Mouse (Mus musculus): ENCODE measurements around the gene Zer1. TPM values are rescaled to one million over a fixed set of nuclear protein-coding genes. Genes with fewer than 3 reads are reported as not detected.

Zer1 gene
- polyA plus RNA-seq, 1 experiment from 2014 or later: 9.3 TPM

GRCm38 (mm10) chr2:30067031-30067888 is 57.1 kb downstream of the Zer1 start:
- no peaks in the 10 kb centered on the region for H3K9me3 ChIP-seq (ENCODE audit: control insufficient read depth, low read length)
- H3K9ac ChIP-seq (ENCODE audit: low read depth, low read length): peak overlapping the region; percentile 100
- H3K4me3 ChIP-seq (ENCODE audit: low read depth, low read length): peak overlapping the region; percentile 100
- peaks cover 8% of the 10 kb centered on the region; the same call in 1 of the 2 replicates for H3K36me3 ChIP-seq (ENCODE audit: control insufficient read depth, insufficient read depth, low read length)
- H3K27me3 ChIP-seq (ENCODE audit: control insufficient read depth, insufficient read depth, low read length): no peaks in the 10 kb centered on the region
- peak; percentile 31 for ATAC-seq (ENCODE audit: low FRiP score)
- H3K27ac ChIP-seq (ENCODE audit: low read depth, low read length): peak overlapping the region; percentile 97
- peak overlapping the region; percentile 71 for H3K4me2 ChIP-seq (replicated peaks; ENCODE audit: low read depth, low read length)
- under 1% methylated on average over 53 of the region's 69 CpGs for WGBS
- peak; percentile 65 for DNase-seq (ENCODE audit: low spot score)
- peaks cover 2% of the 10 kb centered on the region; the same call in 1 of the 2 replicates for H3K4me1 ChIP-seq (replicated peaks; ENCODE audit: control insufficient read depth, insufficient read depth, low read length)

- H3K9ac ChIP-seq (ENCODE audit: low read depth, low read length): peak overlapping the region; percentile 100
- peak overlapping the region; percentile 100 for H3K4me3 ChIP-seq (ENCODE audit: low read depth, low read length)
- H3K27ac ChIP-seq (ENCODE audit: low read depth, low read length): peak overlapping the region; percentile 97
- DNase-seq (ENCODE audit: low spot score) (peak; percentile 97), ATAC-seq (ENCODE audit: low FRiP score) (peak; percentile 93)
- no peaks in the 10 kb centered on the region for H3K9me3 ChIP-seq (ENCODE audit: control insufficient read depth, low read length)
- H3K36me3 ChIP-seq (ENCODE audit: control insufficient read depth, insufficient read depth, low read length): peaks cover 8% of the 10 kb centered on the region; the same call in 1 of the 2 replicates
- peaks cover 2% of the 10 kb centered on the region; the same call in 1 of the 2 replicates for H3K4me1 ChIP-seq (replicated peaks; ENCODE audit: control insufficient read depth, insufficient read depth, low read length)
- 0% methylated on average over 49 of the region's 101 CpGs for WGBS
- peak overlapping the region; percentile 52 for H3K4me2 ChIP-seq (replicated peaks; ENCODE audit: low read depth, low read length)
- H3K27me3 ChIP-seq (ENCODE audit: control insufficient read depth, insufficient read depth, low read length): no peaks in the 10 kb centered on the region
These were observed 58.1 kb downstream of the Zer1 start for GRCm38 (mm10) chr2:30066046-30066901.

DNA sequence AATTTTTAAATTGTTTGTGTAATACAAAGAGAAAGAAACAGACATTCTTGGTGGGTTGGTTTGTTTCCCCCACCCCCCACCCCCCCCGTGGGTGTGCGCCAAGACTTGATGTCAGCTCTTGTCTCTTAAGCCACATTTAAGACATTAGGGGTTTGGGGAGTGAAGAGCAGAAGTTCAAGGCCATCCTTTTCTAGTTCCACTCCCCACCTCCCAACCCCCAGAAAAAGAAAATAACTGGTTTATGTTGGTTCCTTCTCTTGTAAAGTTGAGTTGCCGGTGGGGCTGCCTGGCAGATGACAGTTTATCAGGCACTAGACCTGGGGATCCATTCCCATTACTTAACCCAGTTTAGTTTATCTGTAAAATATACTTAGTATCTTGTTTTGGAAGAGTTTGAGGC is 60.1 kb downstream of the Zer1 start:
- no peak overlapping the region for H3K27ac ChIP-seq (ENCODE audit: low read depth, low read length)
- H3K4me1 ChIP-seq (replicated peaks; ENCODE audit: control insufficient read depth, insufficient read depth, low read length): peaks cover 2% of the 10 kb centered on the region; the same call in 1 of the 2 replicates
- ATAC-seq (ENCODE audit: low FRiP score): no peak

DNA sequence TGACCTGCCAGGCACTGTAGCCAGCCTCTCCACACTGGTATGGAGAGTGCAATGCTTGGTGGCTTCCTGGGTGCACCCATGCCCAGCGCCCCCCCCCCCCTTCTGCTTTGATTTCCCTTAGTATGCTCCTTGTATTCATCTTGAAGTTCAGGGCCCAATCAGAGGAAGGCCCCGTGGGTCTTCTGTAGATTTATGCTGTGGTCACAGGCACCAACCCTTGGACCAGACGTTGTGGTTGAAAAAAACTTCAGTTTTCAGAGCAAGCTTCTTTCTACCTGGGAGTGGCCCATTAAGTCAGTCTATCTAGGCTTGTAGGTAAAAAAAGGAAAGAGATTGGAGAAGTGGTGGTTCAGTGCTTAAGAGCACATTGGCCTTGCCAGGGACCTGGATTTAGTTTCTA is 60.6 kb downstream of the Zer1 start:
- no peak for DNase-seq (ENCODE audit: low spot score)
- Histone ChIP-seq H3K36me3 (ENCODE audit: control insufficient read depth, insufficient read depth, low read length) (0 out of 2 replicates have a peak, but pooled peaks cover 3% of the 10 kb centered on the region), H3K9ac (ENCODE audit: low read depth, low read length) (peak overlapping the region; percentile 72), H3K27me3 (ENCODE audit: control insufficient read depth, insufficient read depth, low read length) (no peaks in the 10 kb centered on the region), H3K4me1 (replicated peaks; ENCODE audit: control insufficient read depth, insufficient read depth, low read length) (peaks cover 2% of the 10 kb centered on the region; the same call in 1 of the 2 replicates), H3K9me3 (ENCODE audit: control insufficient read depth, low read length) (no peaks in the 10 kb centered on the region), H3K27ac (ENCODE audit: low read depth, low read length) (no peak overlapping the region), H3K4me2 (replicated peaks; ENCODE audit: low read depth, low read length) (peak overlapping the region; percentile 73), H3K4me3 (ENCODE audit: low read depth, low read length) (peak overlapping the region; percentile 52)
- 9% methylated on average over 3 of the region's 3 CpGs for WGBS
- ATAC-seq (ENCODE audit: low FRiP score): no peak

More for the DNA sequence above, 60.1 kb downstream of the Zer1 start:
- Histone ChIP-seq H3K9me3 (ENCODE audit: control insufficient read depth, low read length) (no peaks in the 10 kb centered on the region), H3K27me3 (ENCODE audit: control insufficient read depth, insufficient read depth, low read length) (no peaks in the 10 kb centered on the region), H3K4me2 (replicated peaks; ENCODE audit: low read depth, low read length) (no peak overlapping the region), H3K36me3 (ENCODE audit: control insufficient read depth, insufficient read depth, low read length) (peaks cover 5% of the 10 kb centered on the region; the same call in 1 of the 2 replicates), H3K4me3 (ENCODE audit: low read depth, low read length) (no peak overlapping the region), H3K9ac (ENCODE audit: low read depth, low read length) (no peak overlapping the region)
- no peak for DNase-seq (ENCODE audit: low spot score)
- WGBS: 46% methylated on average over 3 of the region's 3 CpGs

GRCm38 (mm10) chr2:30063235-30063634 is 61.1 kb downstream of the Zer1 start:
- no peaks in the 10 kb centered on the region for H3K27me3 ChIP-seq (ENCODE audit: control insufficient read depth, insufficient read depth, low read length)
- WGBS: 7% methylated on average over 8 of the region's 8 CpGs
- peak overlapping the region; percentile 75 for H3K27ac ChIP-seq (ENCODE audit: low read depth, low read length)
- H3K4me3 ChIP-seq (ENCODE audit: low read depth, low read length): peak overlapping the region; percentile 52
- H3K9me3 ChIP-seq (ENCODE audit: control insufficient read depth, low read length): no peaks in the 10 kb centered on the region
- H3K9ac ChIP-seq (ENCODE audit: low read depth, low read length): peak overlapping the region; percentile 72
- peaks cover 2% of the 10 kb centered on the region; the same call in 1 of the 2 replicates for H3K4me1 ChIP-seq (replicated peaks; ENCODE audit: control insufficient read depth, insufficient read depth, low read length)
- 0 out of 2 replicates have a peak, but pooled peaks cover 2% of the 10 kb centered on the region for H3K36me3 ChIP-seq (ENCODE audit: control insufficient read depth, insufficient read depth, low read length)
- no peak for DNase-seq (ENCODE audit: low spot score)
- ATAC-seq (ENCODE audit: low FRiP score): no peak
- peak overlapping the region; percentile 73 for H3K4me2 ChIP-seq (replicated peaks; ENCODE audit: low read depth, low read length)

GRCm38 (mm10) chr2:30062249-30063093 is 61.9 kb downstream of the Zer1 start:
- Histone ChIP-seq H3K4me2 (replicated peaks; ENCODE audit: low read depth, low read length) (peak overlapping the region; percentile 73), H3K27ac (ENCODE audit: low read depth, low read length) (peak overlapping the region; percentile 75), H3K4me3 (ENCODE audit: low read depth, low read length) (peak overlapping the region; percentile 52), H3K9ac (ENCODE audit: low read depth, low read length) (peak overlapping the region; percentile 72), H3K9me3 (ENCODE audit: control insufficient read depth, low read length) (no peaks in the 10 kb centered on the region), H3K27me3 (ENCODE audit: control insufficient read depth, insufficient read depth, low read length) (no peaks in the 10 kb centered on the region), H3K36me3 (ENCODE audit: control insufficient read depth, insufficient read depth, low read length) (no peaks in the 10 kb centered on the region), H3K4me1 (replicated peaks; ENCODE audit: control insufficient read depth, insufficient read depth, low read length) (peaks cover 2% of the 10 kb centered on the region; the same call in 1 of the 2 replicates)
- peak; percentile 78 for DNase-seq (ENCODE audit: low spot score)
- WGBS: under 1% methylated on average over 40 of the region's 40 CpGs
- ATAC-seq (ENCODE audit: low FRiP score): no peak

DNA sequence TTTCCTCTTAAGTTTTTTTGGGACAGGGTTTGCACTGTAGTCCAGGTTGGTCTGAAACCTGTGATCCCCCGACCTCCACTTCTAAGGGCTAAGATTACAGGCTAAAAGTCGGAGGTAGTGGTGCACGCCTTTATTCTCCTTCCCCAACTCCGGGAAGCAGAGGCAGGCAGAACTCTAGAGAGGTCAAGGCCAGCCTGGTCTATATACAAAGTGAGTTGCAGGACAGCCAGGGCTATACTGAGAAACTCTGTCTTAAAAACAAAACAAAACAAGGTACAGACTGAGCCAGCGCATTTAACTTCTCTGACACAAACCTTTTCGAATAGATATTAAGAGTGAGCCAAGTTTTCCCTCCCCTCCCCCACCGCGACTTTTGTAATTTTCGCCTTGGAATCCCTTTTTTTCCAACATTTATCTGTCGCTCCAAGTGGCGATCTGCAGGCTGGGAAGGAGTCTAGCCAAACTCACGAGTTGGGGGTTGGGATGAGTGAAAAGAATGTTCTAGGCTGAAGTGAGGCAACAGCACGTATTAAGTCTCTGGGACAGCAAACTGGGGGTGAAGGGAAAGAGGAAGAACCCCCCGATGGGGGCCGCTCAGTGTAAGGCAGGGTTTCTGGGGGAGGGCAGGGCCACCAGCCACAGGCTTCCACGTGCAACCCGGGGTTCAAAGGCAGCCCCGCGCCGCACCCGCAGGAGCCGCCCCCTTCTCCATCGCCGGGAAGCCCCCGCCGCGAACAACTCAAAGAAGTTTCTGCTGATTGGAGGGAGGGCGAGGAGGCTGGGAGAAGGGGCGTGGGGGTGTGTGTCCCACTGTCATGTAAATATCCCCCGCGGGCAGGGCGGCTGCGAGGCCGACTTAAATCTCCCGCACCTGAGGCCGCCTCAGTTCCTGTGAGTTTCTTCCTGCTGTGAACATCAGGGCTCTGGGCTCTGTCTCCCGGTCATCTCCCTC is 62.9 kb downstream of the Zer1 start:
- Histone ChIP-seq H3K27me3 (ENCODE audit: control insufficient read depth, insufficient read depth, low read length) (no peaks in the 10 kb centered on the region), H3K4me1 (replicated peaks; ENCODE audit: control insufficient read depth, insufficient read depth, low read length) (peaks cover 2% of the 10 kb centered on the region; the same call in 1 of the 2 replicates), H3K36me3 (ENCODE audit: control insufficient read depth, insufficient read depth, low read length) (no peaks in the 10 kb centered on the region), H3K4me3 (ENCODE audit: low read depth, low read length) (peak overlapping the region; percentile 52), H3K9ac (ENCODE audit: low read depth, low read length) (peak overlapping the region; percentile 72), H3K27ac (ENCODE audit: low read depth, low read length) (peak overlapping the region; percentile 75), H3K9me3 (ENCODE audit: control insufficient read depth, low read length) (no peaks in the 10 kb centered on the region), H3K4me2 (replicated peaks; ENCODE audit: low read depth, low read length) (peak overlapping the region; percentile 73)
- 10% methylated on average over 31 of the region's 37 CpGs for WGBS
- DNase-seq (ENCODE audit: low spot score) (peak; percentile 77), ATAC-seq (ENCODE audit: low FRiP score) (peak; percentile 4; the same call in 1 of the 2 replicates)

All from hindbrain, embryonic 11.5 days (tissue).